Mouse (Mus musculus) kidney, adult 2 months (tissue): Measurements from ENCODE around the gene Gcfc2. TPM values are rescaled to one million over a fixed set of nuclear protein-coding genes. Genes with fewer than 3 reads are reported as not detected.

Experiments
- DNase-seq: peaks from one replicate; pipeline ENCODE4 v3.0.0; 2021
- H3K27ac ChIP-seq: fragments of 200-500 bp; 2 replicates; pipeline ENCODE4 v1.5.1; 2012; ENCODE audit warnings: low read depth, low read length, control low read depth, inconsistent platforms; ENCODE audit not compliant: insufficient read depth
- H3K27me3 ChIP-seq: fragments of 200-500 bp; replicated peaks from 2 replicates; pipeline ENCODE4 v1.6.1; 2012; ENCODE audit warnings: mild to moderate bottlenecking, moderate library complexity, low read length, inconsistent platforms; ENCODE audit not compliant: control insufficient read depth, insufficient read depth
- H3K36me3 ChIP-seq: fragments of 200-500 bp; 2 replicates; pipeline ENCODE4 v1.6.1; 2012; ENCODE audit warnings: mild to moderate bottlenecking, moderate library complexity, low read length, inconsistent platforms; ENCODE audit not compliant: control insufficient read depth, insufficient read depth
- H3K4me1 ChIP-seq: fragments of 200-500 bp; 2 replicates; pipeline ENCODE4 v1.6.1; 2011; ENCODE audit warnings: low read length; ENCODE audit not compliant: control insufficient read depth, insufficient read depth
- H3K4me3 ChIP-seq: fragments of 200-500 bp; 2 replicates; pipeline ENCODE4 v1.5.1; 2011; ENCODE audit warnings: mild to moderate bottlenecking, low read depth, low read length, control low read depth; ENCODE audit not compliant: insufficient read depth
- CTCF ChIP-seq: fragments of 200-500 bp; conservative IDR thresholded peaks from 2 replicates; pipeline ENCODE4 v1.5.1; 2011; ENCODE audit warnings: low read depth, mild to moderate bottlenecking, control low read depth, low read length, moderate library complexity, mixed read lengths; ENCODE audit not compliant: insufficient read depth, insufficient read length
- POLR2A ChIP-seq: fragments of 200-500 bp; IDR thresholded peaks from one replicate; pipeline ENCODE4 v1.6.1; 2011; ENCODE audit warnings: low read depth, low read length, control low read depth
- WGBS: fragments of 180-500 bp; shearing (Covaris S2); methylation state at CpG from one replicate; pipeline ENCODE4 v1.1.7; 2018; 5-methylcytosine and 5-hydroxymethylcytosine counted together
- polyA plus RNA-seq: library from polyadenylated mRNA; depleted of rRNA; stranded (reverse); fragments of >200 nt; gene quantifications from 2 replicates; pipeline ENCODE4 v1.2.3, GENCODE M21; 2012

Gene Gcfc2
- polyA plus RNA-seq, 1 experiment, result 1.5 TPM

- DNase-seq, result peak; percentile 82
- no peak overlapping the region for H3K27ac ChIP-seq
- H3K4me1 ChIP-seq, result no peaks in the 10 kb centered on the region
- no peak overlapping the region for H3K4me3 ChIP-seq
- H3K27me3 ChIP-seq, result no peaks in the 10 kb centered on the region
- no peak for TF ChIP-seq POLR2A
- TF ChIP-seq CTCF, result peak; percentile 93
- WGBS, result 37% methylated on average over 7 of the region's 7 CpGs
- no peaks in the 10 kb centered on the region for H3K36me3 ChIP-seq
Measured at GRCm38 (mm10) chr6:81975971-81976621, 52.6 kb downstream of the Gcfc2 start.

- TF ChIP-seq CTCF (no peak), POLR2A (no peak)
- Histone ChIP-seq H3K4me3 (no peak overlapping the region), H3K27me3 (no peaks in the 10 kb centered on the region), H3K27ac (no peak overlapping the region), H3K36me3 (no peaks in the 10 kb centered on the region), H3K4me1 (no peaks in the 10 kb centered on the region)
- no peak for DNase-seq
- 93% methylated on average over 4 of the region's 4 CpGs for whole genome bisulfite sequencing
Measured at GRCm38 (mm10) chr6:81979286-81979685, 55.8 kb downstream of the Gcfc2 start.

- no peak overlapping the region for H3K4me3 ChIP-seq
Measured at GRCm38 (mm10) chr6:81986171-81986570, 62.7 kb downstream of the Gcfc2 start.

GRCm38 (mm10) chr6:81986599-81986998, 63.1 kb downstream of the Gcfc2 start:
- no peak for TF ChIP-seq POLR2A
- TF ChIP-seq CTCF, result no peak
- WGBS, result 15% methylated on average over 5 of the region's 5 CpGs
- Histone ChIP-seq H3K27me3 (no peaks in the 10 kb centered on the region), H3K4me3 (no peak overlapping the region), H3K36me3 (no peaks in the 10 kb centered on the region), H3K4me1 (peaks cover 34% of the 10 kb centered on the region), H3K27ac (peak overlapping the region; percentile 85)
- DNase-seq, result peak; percentile 87

More at GRCm38 (mm10) chr6:81986171-81986570, 62.7 kb downstream of the Gcfc2 start:
- 79% methylated on average over 8 of the region's 8 CpGs for WGBS
- Histone ChIP-seq H3K36me3 (no peaks in the 10 kb centered on the region), H3K27me3 (no peaks in the 10 kb centered on the region), H3K4me1 (peaks cover 34% of the 10 kb centered on the region), H3K27ac (peak overlapping the region; percentile 85; the same call in 1 of the 2 replicates)
- DNase-seq, result no peak
- TF ChIP-seq POLR2A (no peak), CTCF (no peak)

GRCm38 (mm10) chr6:81987010-81987409, 63.5 kb downstream of the Gcfc2 start:
- peaks cover 34% of the 10 kb centered on the region for H3K4me1 ChIP-seq

GRCm38 (mm10) chr6:81987580-81987979, 64.1 kb downstream of the Gcfc2 start:
- H3K27ac ChIP-seq, result peak overlapping the region; percentile 85
- 33% methylated on average over 3 of the region's 3 CpGs for whole genome bisulfite sequencing
- H3K4me3 ChIP-seq, result no peak overlapping the region
- H3K27me3 ChIP-seq, result no peaks in the 10 kb centered on the region
- TF ChIP-seq CTCF (no peak), POLR2A (no peak)
- peak; percentile 92 for DNase-seq
- no peaks in the 10 kb centered on the region for H3K36me3 ChIP-seq
- H3K4me1 ChIP-seq, result peaks cover 34% of the 10 kb centered on the region

More at GRCm38 (mm10) chr6:81987010-81987409, 63.5 kb downstream of the Gcfc2 start:
- TF ChIP-seq POLR2A, result no peak
- TF ChIP-seq CTCF, result peak; percentile 82
- Histone ChIP-seq H3K27me3 (no peaks in the 10 kb centered on the region), H3K27ac (peak overlapping the region; percentile 85), H3K4me3 (no peak overlapping the region), H3K36me3 (no peaks in the 10 kb centered on the region)
- WGBS, result 2% methylated on average over 9 of the region's 9 CpGs
- DNase-seq, result peak; percentile 92

GRCm38 (mm10) chr6:81988341-81988740, 64.9 kb downstream of the Gcfc2 start:
- WGBS, result 95% methylated on average over 5 of the region's 5 CpGs
- Histone ChIP-seq H3K4me3 (no peak overlapping the region), H3K27me3 (no peaks in the 10 kb centered on the region), H3K4me1 (peaks cover 34% of the 10 kb centered on the region), H3K27ac (peak overlapping the region; percentile 85), H3K36me3 (no peaks in the 10 kb centered on the region)
- no peak for DNase-seq
- TF ChIP-seq POLR2A, result no peak
- no peak for TF ChIP-seq CTCF
